Mouse (Mus musculus) layer of hippocampus, adult 2 months (tissue): Measurements from ENCODE around the gene Zdhhc18. TPM values are rescaled to one million over a fixed set of nuclear protein-coding genes. Genes with fewer than 3 reads are reported as not detected.

Experiments
- DNase-seq, 2 experiments: peaks; one replicate each; pipeline ENCODE4 v3.0.0; 2022; ENCODE audit warnings: low spot score in 2 of 2
- H3K27ac ChIP-seq: fragments of 200-600 bp; 2 replicates; pipeline ENCODE4 v1.8.1; 2022
- H3K4me3 ChIP-seq: fragments of 200-600 bp; 2 replicates; pipeline ENCODE4 v1.8.1; 2022; ENCODE audit warnings: mild to moderate bottlenecking
- CTCF ChIP-seq: fragments of 200-600 bp; conservative IDR thresholded peaks from 2 replicates; pipeline ENCODE4 v1.8.1; 2022; ENCODE audit warnings: antibody characterized with exemption, mild to moderate bottlenecking, moderate library complexity
- total RNA-seq, 2 experiments: library from RNA; stranded (reverse); gene quantifications; 2 replicates each; pipeline ENCODE4 v1.2.3; 2021

Zdhhc18 gene
- total RNA-seq, 2 experiments from 2014 or later = 37.1 to 38.0 TPM

- Histone ChIP-seq H3K27ac (peak overlapping the region; percentile 99), H3K4me3 (no peak overlapping the region)
- TF ChIP-seq CTCF = no peak
- peak in 1 of 2 experiments; percentile 41 for DNase-seq
Measured at GRCm38 (mm10) chr4:133673666-133674330, 23.8 kb upstream of the Zdhhc18 start.

DNA sequence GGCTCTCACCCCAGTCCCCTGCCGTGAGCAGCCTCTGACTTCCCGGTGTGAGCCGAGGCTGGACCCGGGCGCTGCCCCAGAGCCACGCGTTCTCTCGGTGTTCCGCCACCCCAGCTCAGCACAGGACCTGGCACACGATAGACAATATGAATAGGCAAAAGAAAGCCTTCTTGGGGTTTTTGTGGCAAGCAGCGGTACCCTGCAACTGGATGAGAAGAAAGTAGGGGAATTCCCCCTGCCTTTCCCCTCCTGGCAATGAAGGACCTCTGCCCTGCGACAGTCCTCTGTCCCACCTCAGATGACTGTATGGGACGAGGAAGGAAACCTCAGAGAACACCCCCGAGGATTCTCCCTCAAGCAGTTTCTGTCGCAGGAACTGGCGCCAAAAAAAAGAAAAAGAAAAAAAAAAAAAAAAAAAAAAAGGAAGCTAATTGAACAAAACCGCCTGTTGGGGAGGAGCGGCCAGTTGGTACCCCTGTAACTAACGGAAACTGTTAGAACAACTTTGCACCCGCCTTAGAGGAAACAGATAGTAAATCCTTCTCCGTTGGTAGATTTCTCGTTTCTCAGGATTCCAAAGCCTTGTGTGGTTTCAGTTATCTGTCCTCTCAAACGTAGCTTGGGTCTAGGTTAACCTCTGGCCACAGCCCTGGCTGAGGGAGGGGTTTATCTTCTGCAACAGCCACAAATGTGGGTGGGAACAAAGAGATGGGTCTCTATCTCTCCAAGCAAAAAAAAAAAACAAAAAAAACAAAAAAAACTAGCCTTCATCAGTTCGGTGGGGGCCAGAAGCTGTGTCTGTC, 23.1 kb upstream of the Zdhhc18 start:
- Histone ChIP-seq H3K4me3 (peak overlapping the region; percentile 98), H3K27ac (peak overlapping the region; percentile 99)
- TF ChIP-seq CTCF = no peak
- DNase-seq = no peak

DNA sequence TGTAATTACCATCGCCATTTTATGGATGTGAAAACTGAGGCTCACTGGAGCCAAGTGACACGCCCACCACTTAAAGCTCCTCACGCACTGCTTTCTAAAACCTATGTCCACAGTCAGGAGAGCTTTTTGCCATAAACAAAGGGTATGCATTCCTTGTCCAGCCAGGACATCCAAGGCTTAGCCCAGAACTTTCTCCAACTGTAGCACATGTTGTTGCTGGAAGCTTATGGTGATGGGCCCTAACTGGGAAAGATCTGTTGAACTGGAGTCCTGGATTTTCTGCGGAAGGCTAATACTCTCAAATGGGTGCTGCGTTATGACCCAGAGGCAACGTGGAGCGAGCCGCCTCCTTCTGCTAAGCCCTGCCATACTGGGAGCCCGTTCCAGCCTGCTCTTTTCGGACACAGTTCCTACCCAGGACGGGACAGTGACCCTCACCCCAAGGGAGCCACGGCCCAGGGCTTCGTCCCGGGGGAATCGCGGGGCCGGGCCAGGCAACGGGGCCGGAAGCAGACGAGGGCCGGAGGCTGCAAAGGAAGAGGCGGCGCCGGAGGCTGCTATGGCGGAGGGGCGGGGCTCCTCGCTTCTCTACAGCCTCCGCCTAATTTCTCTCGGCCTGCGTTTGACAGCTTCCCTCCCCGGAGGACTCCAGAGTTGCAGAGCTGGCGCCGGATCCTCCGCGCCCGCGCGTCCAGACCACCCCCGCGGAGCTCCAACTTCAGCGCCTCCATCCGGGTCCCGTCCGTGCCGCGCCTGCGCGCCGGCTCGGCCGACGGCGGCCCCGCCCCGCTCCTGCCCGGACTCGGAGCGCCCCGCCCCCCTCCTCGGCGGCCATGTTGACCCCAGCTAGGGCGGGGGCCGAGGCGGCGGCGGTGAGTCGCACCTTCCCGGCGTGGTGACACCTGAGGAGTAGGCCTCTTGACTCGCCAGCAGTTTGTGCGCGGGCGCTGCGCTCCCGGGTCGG, 22.2 kb upstream of the Zdhhc18 start, which contains the start of gene Pigv:
Pigv (minus strand) TSS at position 767 of the 964 bp plus-strand sequence.
- Histone ChIP-seq H3K4me3 (peak within 1 kb of the TSS; percentile 98), H3K27ac (peak within 1 kb of the TSS; percentile 99)
- no peak for TF ChIP-seq CTCF
- DNase-seq = peak; percentile 93

DNA sequence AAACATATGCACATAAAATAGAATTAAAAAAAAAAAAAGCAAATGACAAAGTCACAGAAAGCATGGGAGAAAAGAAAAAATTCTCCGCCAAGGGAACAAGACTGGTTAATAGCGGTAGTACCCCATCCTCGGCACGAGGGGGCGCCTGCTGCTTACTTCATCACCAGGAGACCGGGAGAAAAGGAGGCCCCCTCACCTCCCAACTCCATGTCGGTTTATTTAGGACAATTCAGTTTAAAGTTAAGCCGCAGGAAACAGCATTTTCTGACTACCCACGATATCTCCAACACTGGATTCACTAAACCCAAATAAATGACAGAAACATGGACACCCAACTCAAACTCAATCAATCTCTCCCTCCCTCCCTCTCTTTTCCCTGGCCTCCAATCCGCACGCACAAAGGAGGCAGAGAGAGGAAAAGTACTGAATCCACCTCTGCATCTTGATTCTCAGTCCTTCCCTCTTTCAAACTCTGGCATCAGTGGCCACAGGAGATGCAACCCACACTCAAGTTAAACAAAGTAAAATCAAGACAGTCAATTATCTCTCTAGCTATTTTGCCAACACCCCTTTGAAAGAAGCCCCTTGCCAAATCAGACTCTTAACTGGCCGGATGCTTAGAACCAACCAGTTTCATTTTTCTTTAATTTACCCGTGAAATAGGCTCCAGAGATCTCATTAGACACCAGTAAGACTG, 21.4 kb upstream of the Zdhhc18 start:
- peak; percentile 97 for TF ChIP-seq CTCF
- peak; percentile 84 to 87 for DNase-seq
- Histone ChIP-seq H3K27ac (peak overlapping the region; percentile 99), H3K4me3 (peak overlapping the region; percentile 98)

GRCm38 (mm10) chr4:133669652-133670210, 19.8 kb upstream of the Zdhhc18 start:
- peak; percentile 67 for TF ChIP-seq CTCF

DNA sequence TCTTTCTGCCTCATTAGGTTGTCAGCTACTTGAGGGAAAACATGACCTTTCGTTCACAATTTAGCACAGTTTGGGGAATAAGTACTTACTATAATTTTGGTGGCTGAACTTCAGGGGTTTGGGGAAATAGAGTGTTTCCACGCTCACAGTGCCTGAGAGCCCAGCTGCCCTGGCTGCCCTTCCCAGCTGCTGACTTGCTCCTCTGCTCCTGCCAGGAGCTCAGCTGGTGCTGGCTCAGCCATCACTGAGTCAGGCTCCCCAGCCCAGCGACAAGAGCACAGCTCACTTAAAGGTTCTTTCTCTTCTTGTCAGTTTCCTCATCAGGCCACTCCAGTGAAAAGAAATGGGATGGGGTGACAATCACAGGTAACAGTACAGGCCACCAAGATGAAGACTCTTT, 18.6 kb upstream of the Zdhhc18 start:
- Histone ChIP-seq H3K27ac (no peak overlapping the region), H3K4me3 (no peak overlapping the region)
- no peak for DNase-seq
- TF ChIP-seq CTCF = no peak

More at GRCm38 (mm10) chr4:133669652-133670210, 19.8 kb upstream of the Zdhhc18 start:
- Histone ChIP-seq H3K27ac (peak overlapping the region; percentile 32; the same call in 1 of the 2 replicates), H3K4me3 (no peak overlapping the region)
- no peak for DNase-seq

DNA sequence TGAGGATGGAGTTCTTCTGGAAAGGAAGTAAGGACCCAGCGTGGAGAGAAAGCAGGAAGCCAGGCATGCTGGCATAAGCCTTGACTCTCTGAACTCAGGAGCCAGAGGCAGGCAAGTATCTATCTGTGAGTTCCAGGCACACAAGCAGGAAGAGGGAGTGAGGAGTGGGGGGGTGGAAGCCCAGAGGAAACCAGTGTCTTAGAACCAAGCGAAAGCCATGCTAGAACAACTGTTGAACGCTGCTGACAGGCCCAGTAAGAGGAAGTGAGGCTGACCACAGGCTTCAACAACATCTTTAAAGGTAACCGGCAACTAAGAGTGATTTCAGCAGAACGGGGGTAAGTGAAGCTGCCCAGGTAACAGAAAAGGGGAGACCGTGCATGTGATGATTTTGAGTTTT, 16.2 kb upstream of the Zdhhc18 start:
- DNase-seq = no peak

DNA sequence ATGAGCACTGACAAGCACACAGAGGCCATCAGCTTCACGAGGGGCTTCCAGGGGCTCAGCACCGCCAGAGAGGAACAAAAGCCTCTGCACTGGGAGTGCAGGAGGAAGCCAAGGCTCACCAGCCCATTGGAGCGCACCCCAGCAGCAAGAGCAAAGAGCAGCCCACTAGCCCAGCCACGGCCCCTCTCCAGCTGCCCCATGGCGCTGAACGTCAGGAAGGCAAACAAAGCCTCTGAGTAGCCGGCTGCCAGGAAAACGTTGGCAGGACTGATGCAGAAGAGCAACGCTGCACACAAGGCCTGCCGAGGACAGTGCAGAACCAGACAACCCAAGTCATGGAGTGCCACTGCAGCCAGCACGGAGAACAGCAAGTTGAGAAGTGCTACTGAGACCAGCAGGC, 15.2 kb upstream of the Zdhhc18 start:
- no peak for TF ChIP-seq CTCF
- no peak for DNase-seq
- H3K27ac ChIP-seq = peak overlapping the region; percentile 51; the same call in 1 of the 2 replicates
- H3K4me3 ChIP-seq = no peak overlapping the region

More for the DNA sequence above, 16.2 kb upstream of the Zdhhc18 start:
- no peak for TF ChIP-seq CTCF
- no peak overlapping the region for H3K4me3 ChIP-seq
- no peak overlapping the region for H3K27ac ChIP-seq

DNA sequence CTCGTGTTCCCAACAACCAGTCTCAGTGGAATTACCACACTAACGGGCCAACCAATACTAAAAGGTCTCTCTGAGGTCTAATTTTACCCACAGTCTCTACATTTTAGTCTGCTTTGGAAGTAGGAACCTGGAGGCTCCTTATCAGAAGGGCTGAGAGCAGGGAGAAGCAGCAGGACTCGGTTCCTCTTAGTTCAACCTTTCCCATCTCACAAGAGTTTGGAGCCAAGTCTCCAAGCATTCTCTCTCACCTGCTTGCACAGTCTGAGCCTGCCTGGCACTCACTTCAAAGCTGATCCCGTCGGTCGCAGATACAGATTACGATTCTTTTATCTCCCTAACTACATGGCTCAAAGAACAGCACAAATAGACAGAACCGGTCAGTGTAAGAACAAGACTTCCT, 13.0 kb upstream of the Zdhhc18 start:
- no peak for DNase-seq
- no peak for TF ChIP-seq CTCF
- no peak overlapping the region for H3K27ac ChIP-seq
- H3K4me3 ChIP-seq = no peak overlapping the region

- no peak for DNase-seq
- no peak overlapping the region for H3K27ac ChIP-seq
- TF ChIP-seq CTCF = no peak
Measured at GRCm38 (mm10) chr4:133662421-133662820, 12.5 kb upstream of the Zdhhc18 start.

DNA sequence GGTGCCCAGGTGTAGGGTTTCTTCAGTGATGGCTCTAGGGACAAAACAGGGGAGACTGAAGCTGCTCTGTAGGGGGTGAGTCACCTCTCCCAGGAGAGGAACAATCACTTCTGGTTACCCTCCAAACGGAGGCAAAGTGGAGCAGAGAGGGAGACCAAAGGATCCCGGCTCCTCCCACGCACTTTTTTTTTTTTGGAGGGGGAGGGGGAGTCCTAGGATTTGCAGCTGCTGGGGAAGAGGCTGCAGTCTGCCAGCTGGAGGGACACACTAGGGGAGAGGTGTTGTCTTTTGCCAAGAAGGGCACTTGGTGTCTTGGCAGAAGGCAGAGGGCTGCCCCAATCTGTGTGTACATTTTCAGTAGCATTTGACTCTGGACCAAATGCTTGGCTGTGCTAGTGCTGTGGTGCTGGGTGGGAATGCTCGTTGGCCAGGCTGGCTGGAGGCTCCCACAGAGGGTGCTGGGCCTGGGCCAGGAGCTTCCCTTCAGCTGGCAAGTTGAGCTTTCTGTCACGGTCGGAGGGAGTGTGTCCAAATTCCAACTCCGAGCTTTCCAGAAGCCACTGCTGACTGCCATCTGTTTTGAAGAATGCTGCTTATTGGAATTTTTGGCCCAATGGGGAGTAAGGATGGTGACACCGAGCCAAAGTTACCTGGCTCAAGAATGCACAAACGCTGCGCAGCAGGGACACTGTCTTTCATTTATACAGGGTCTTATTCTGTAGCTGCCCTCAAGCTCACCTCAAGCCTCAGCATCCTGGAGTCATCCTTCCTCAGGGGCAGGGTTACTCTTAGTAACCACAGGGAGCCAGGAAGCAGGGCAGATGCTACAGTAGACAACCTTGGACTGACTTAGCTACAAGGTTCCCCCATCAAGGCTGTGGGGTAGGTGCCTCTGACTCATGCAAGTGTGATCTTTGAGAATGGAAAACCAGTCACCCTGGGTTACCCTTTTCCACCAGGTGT, 10.5 kb upstream of the Zdhhc18 start:
- peak overlapping the region; percentile 32 for H3K4me3 ChIP-seq
- peak; percentile 84 to 85 for DNase-seq

More at GRCm38 (mm10) chr4:133662421-133662820, 12.5 kb upstream of the Zdhhc18 start:
- no peak overlapping the region for H3K4me3 ChIP-seq

More for the DNA sequence above, 10.5 kb upstream of the Zdhhc18 start:
- no peak for TF ChIP-seq CTCF
- H3K27ac ChIP-seq = peak overlapping the region; percentile 91
